Mouse (Mus musculus) CD4-positive, CD25-positive, alpha-beta regulatory T cell, adult 4 months (primary cell): ENCODE results near the gene Sec61a1. TPM values are rescaled to one million over a fixed set of nuclear protein-coding genes. Genes with fewer than 3 reads are reported as not detected.

Source experiments
- ATAC-seq: one replicate; pipeline ENCODE4 v1.8.0; 2017
- polyA plus RNA-seq, 2 experiments: library from polyadenylated mRNA; unstranded; fragments of 100-300 nt; shearing (Covaris generic); gene quantifications; one replicate each; pipeline ENCODE4 v1.2.1; 2017

Sec61a1 gene
- polyA plus RNA-seq: 100 to 1,000 TPM; 183 to 268 TPM

- peak; percentile 93 for ATAC-seq
Measured at GRCm38 (mm10) chr6:88518404-88519263, at the start of gene Sec61a1. Sec61a1 (minus strand) TSS chr6:88518905.

DNA sequence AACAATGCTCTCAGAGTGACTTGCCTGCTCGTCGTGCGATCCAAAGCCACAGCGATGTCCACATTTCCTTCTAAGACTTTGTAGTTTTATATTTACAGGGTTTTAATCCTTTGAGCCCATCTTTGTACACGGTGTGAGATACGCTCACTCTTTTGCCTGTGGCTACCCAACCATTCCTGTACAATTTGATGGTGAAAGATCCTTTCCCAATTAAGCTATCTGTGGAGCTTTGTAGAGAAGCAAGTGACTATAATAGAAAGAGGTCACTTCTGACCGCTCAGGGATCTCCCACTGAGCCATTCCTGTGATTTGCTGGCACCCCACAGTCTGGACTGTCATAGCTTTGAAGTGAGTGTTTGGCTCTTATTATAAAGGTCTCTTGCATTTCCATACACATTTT is 48.0 kb upstream of the Sec61a1 start:
- no peak for ATAC-seq

- ATAC-seq: no peak
Measured at GRCm38 (mm10) chr6:88565033-88565432, 46.3 kb upstream of the Sec61a1 start.

GRCm38 (mm10) chr6:88560156-88560555 is 41.5 kb upstream of the Sec61a1 start:
- ATAC-seq: no peak

GRCm38 (mm10) chr6:88559688-88560087 is 41.0 kb upstream of the Sec61a1 start:
- ATAC-seq: no peak

DNA sequence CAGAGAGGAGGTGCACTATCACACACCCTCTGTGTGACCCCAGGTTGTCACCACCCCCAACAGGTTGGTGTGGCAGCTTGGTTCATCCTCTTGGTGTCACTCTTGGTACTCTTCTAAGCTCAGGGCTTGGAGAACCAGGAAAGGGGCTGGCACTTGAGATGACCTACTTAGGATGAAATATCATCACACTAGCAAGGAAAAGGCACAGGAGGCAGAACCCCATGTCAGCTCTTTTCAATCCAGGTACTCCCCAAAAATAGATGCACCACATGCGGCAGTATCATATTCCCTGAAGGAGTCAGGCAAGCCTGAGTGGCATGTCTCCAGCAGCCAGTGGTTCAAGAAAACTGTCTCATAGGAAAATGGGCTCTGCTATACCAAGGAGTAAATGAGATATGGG is 39.4 kb upstream of the Sec61a1 start:
- no peak for ATAC-seq

DNA sequence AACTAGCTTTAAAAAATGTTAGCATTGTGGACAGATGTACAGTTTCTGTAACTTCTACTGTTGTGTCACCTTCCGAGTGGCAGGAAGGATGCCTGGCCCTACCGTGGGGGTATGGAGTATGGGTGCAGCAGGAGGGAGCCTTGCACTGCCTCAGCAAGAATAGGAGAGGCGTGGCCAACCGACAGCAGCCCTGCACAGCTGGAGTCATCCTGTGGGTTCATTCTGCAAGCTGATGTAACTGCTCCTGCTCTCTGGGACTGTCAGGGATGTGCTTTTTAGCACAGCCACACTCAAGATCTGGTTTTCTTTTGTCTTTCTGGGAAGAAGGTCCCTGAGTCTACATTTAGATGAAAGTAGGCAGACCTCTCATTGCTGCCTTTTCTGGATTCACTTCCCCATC is 38.8 kb upstream of the Sec61a1 start:
- ATAC-seq: no peak

GRCm38 (mm10) chr6:88549916-88550315 is 31.2 kb upstream of the Sec61a1 start:
- ATAC-seq: no peak

DNA sequence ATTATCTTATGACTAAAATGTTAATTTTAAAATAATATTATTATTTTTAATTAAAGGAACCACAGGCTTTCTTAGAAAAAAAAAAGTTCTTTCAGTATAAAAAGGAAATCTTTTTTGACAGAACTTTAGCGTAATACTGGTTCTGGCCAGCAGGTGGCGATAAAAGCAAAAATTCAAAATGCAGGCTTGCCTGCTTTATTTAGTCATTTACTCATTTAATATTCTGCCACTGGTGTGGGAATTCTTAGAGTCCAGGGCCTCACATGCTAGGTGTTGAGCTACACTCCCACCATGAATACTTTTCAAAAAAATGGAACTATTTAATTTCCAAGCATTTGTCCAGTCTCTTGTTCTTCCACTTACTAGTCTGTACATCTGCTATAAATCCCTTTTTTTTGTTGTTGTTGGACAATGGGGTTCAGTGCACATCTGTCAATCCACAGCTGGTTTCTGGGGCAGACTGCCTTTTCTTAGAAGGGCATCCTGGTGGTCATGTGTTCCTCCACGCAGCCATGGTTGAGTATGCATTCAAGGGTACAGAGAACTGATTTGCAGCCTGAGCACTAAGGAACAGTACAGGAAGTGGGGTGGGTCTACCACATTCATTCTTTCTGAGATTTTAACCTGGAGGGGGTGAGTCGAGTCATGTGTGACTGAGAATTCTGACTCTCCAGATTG is 30.6 kb upstream of the Sec61a1 start:
- no peak for ATAC-seq

- no peak for ATAC-seq
Measured at GRCm38 (mm10) chr6:88548405-88549049, 29.8 kb upstream of the Sec61a1 start.

DNA sequence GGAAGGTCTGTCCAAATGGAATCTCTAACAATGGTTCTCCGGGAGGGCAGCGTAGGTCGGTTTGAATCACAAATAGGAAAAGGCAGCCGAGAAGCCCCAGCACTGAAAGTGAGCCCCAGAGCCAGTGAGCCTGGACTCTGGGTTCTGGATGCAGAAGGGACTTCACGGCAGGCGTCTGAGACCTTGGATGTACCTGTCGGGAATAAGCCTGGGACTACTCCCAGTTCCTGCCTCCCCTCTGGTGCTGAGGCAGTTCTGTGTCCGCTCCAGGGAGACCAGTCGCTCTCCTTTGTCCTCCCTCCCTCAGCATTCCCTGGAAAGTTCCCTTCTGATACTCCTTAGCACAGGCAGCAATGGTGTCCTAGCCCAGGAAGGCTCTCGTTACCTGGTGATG is 26.7 kb upstream of the Sec61a1 start:
- no peak for ATAC-seq

DNA sequence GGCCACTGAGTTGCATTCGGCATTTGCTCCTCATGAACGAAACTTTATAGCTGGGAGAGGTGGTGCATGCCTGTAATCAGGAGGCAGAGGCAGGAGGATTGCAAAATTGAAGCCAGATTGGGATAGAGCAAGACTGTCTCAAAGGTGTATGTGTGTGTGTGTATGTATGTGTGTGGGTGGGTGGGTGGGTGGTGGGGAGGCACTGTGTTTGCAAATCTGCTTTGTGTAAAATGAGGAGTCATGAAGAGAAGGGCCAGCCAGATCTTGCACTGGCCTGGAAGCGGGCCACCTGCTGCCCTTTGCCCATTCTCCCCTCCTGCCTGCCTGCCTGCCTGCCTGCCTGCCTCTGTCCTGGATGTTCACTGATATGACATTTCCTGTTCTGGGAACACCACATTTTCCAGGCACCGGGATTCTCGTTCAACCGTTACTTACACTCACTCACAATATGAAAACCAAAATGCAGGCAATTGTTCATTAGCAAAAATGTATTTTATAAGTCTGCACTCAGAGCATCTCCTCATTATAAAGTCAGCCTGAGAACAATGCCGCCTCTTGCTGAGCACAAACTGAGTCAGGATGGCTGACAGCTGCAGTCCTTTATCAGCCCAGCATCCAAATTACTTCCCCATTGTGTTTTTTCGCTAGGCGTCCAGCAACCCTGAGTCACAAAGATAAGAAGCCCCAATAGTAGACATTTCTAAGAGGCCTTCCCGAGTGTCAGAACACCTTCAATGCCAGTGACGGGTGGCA is 26.1 kb upstream of the Sec61a1 start:
- ATAC-seq: no peak

DNA sequence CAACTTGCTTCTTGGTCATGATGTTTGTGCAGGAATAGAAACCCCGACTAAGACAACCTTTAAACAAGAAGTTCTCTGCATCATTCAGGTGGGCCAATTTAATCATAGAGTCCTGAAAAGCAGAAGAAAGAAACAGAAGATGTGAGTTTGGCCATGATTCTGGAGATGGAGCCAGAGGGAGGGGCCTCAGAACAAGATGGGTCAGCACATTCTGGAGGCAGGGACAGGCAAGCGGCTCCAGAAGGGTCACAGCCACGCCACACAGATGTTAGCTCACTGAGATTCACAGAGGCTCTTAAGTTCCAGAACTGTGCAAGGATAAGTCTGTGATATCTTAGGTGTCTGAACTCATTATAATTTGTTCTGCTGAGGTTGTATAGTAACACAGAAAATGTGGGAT is 25.5 kb upstream of the Sec61a1 start:
- ATAC-seq: no peak

GRCm38 (mm10) chr6:88540093-88540755 is 21.5 kb upstream of the Sec61a1 start:
- ATAC-seq: no peak

- ATAC-seq: no peak
Measured at GRCm38 (mm10) chr6:88530306-88530705, 11.6 kb upstream of the Sec61a1 start.

DNA sequence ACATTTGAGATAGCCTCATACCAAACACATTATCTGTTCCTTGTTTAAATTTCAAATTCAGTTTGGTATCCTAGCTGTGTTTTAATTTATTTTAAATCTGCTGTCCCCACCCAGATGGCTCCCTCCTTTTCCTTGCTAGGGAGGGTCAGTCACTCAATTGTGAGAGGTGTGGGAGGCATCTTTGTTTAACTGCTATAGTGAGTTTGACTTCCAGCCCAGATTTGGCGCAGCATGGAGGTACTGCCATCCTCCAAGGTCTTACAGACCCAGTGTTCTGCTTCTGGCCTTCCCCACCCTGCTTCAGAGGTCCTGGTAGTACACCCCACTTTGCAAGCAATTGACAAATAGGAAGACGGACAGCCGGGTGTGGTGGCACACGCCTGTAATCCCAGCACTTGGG is 5.4 kb upstream of the Sec61a1 start:
- no peak for ATAC-seq

- no peak for ATAC-seq
Measured at GRCm38 (mm10) chr6:88523451-88523850, 4.7 kb upstream of the Sec61a1 start.

GRCm38 (mm10) chr6:88523043-88523442 is 4.3 kb upstream of the Sec61a1 start:
- ATAC-seq: no peak

DNA sequence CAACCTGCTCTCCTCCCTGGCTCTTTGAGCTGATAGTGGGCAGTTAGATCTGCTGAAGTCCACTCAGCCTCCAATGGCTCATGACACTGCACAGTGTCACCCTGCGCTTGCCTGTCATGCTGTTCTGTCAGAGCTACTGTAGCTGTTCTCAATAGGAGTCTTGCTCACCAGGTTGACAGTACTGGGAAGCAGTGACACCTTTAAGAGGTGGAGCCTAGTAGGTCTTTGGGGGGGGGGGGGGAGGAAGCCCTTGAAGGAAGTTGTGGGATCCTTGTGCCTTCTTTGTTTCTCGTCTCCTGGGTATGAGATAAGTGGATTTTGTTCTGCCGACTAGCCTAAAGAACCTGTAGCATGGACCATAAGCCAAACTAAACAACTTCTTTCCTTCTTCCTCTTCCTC is 3.9 kb upstream of the Sec61a1 start:
- ATAC-seq: no peak

DNA sequence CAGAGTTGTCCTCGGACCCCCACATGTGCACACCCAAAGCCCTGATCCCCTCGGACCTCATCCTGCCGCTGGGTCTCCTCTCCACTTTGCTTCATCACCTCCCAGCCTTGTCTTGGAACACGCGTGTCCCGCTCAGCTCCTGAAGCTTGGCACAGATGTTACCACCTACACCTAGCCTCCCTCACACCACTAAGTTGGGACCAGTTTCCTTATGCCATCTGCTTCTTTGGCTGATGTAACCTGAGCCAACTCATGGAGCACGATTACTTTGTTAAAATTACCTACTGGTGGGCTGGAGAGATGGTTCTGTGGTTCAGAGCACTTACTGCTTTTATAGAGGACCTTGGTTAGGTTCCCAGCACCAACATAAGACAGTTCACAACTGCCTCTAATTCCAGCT is 3.1 kb upstream of the Sec61a1 start:
- no peak for ATAC-seq

GRCm38 (mm10) chr6:88517701-88518403 is 853 bp downstream of the Sec61a1 start:
- ATAC-seq: peak; percentile 1

- no peak for ATAC-seq
Measured at GRCm38 (mm10) chr6:88516667-88517066, 2.0 kb downstream of the Sec61a1 start.
